In the genomic region with DNA sequence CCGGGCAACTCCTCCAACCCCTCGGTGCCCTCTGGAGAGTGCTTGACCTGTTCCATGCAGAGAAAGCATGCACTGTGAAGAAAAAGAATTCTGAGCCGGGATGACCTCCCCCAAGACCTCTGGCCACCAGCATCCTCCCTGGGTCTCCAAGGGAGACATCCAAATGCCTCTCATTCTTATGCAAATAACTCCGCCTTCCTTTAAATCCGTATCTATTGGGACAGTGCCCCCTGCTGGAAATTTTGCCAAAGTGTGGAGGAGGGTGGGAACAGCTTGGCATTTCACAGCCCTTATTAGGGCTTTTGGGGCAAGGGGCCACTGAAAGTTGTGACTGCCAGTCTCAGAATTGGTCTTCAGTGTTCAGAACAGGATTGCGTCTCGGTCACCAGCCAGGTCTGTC, we compare ENCODE assay signal across 9 mouse cellular contexts. TPM values are rescaled to one million over a fixed set of nuclear protein-coding genes. Genes with fewer than 3 reads are reported as not detected.
DNase-seq lines count a peak whose midpoint lies in the region; ATAC-seq and TF ChIP-seq lines count a peak whose summit lies in the region.
"Had no signal": no experiment of that assay in that cellular context is flagged by ENCODE, and none has a peak within 500 bp of the region (broad histone marks: within the 10 kb centered on the region; RNA-seq: fewer than 3 reads in every experiment).

No protein-coding gene starts in this region.

- no peak overlapping the region for H3K9ac ChIP-seq in midbrain, embryonic 11.5 days (ENCODE audit: low read length)
- H3K9ac ChIP-seq in midbrain, embryonic 13.5 days (replicated peaks), result no peak overlapping the region
- no peak overlapping the region for H3K9ac ChIP-seq in forebrain, embryonic 16.5 days (replicated peaks; ENCODE audit: low read depth, low read length)

- TF ChIP-seq CTCF in olfactory bulb, adult 2 months (IDR thresholded peaks at IDR 0.05; ENCODE audit: insufficient read depth, low read depth, low read length), result peak; percentile 30; the same call in 1 of the 2 replicates

- TF ChIP-seq POLR2A in olfactory bulb, adult 2 months (IDR thresholded peaks at IDR 0.05; ENCODE audit: insufficient read depth, low read depth, low read length), result no peak

- peaks cover 30% of the 10 kb centered on the region for H3K4me1 ChIP-seq in midbrain, embryonic 11.5 days (ENCODE audit: control insufficient read depth, insufficient read depth, low read length)
- peaks cover 54% of the 10 kb centered on the region for H3K4me1 ChIP-seq in midbrain, embryonic 13.5 days (replicated peaks)
- H3K4me1 ChIP-seq in forebrain, embryonic 16.5 days (replicated peaks; ENCODE audit: control insufficient read depth, insufficient read depth, low read length), result peaks cover 49% of the 10 kb centered on the region
- peaks cover 31% of the 10 kb centered on the region for H3K4me1 ChIP-seq in olfactory bulb, adult 2 months (ENCODE audit: control insufficient read depth, insufficient read depth, low read length)

- H3K4me2 ChIP-seq in midbrain, embryonic 11.5 days, result no peak overlapping the region
- H3K4me2 ChIP-seq in midbrain, embryonic 13.5 days (replicated peaks), result no peak overlapping the region
- no peak overlapping the region for H3K4me2 ChIP-seq in forebrain, embryonic 16.5 days (ENCODE audit: low read length)

- H3K9me3 ChIP-seq in midbrain, embryonic 11.5 days (ENCODE audit: control insufficient read depth, low read length), result no peaks in the 10 kb centered on the region
- no peaks in the 10 kb centered on the region for H3K9me3 ChIP-seq in midbrain, embryonic 13.5 days
- no peaks in the 10 kb centered on the region for H3K9me3 ChIP-seq in forebrain, embryonic 16.5 days (ENCODE audit: control insufficient read depth, low read length)

- WGBS in midbrain, embryonic 11.5 days, result 20% methylated on average over 7 of the region's 7 CpGs
- 21% methylated on average over 7 of the region's 7 CpGs for WGBS in midbrain, embryonic 13.5 days
- WGBS in forebrain, embryonic 16.5 days, result 26% methylated on average over 7 of the region's 7 CpGs
- WGBS in olfactory bulb, adult 2 months, result 37% methylated on average over 7 of the region's 7 CpGs

- H3K27me3 ChIP-seq in midbrain, embryonic 11.5 days (ENCODE audit: control insufficient read depth, insufficient read depth, low read length), result no peaks in the 10 kb centered on the region
- no peaks in the 10 kb centered on the region for H3K27me3 ChIP-seq in midbrain, embryonic 13.5 days
- no peaks in the 10 kb centered on the region for H3K27me3 ChIP-seq in forebrain, embryonic 16.5 days (replicated peaks; ENCODE audit: control insufficient read depth, insufficient read depth, low read length)

- ATAC-seq in CD4-positive, CD25-positive, alpha-beta regulatory T cell, adult 4 months, result no peak
- no peak for ATAC-seq in midbrain, embryonic 11.5 days (ENCODE audit: low FRiP score)
- no peak for ATAC-seq in midbrain, embryonic 13.5 days
- no peak for ATAC-seq in forebrain, embryonic 16.5 days

- no peak overlapping the region for H3K4me3 ChIP-seq in midbrain, embryonic 11.5 days (ENCODE audit: low read depth, low read length)
- H3K4me3 ChIP-seq in midbrain, embryonic 13.5 days (replicated peaks), result no peak overlapping the region
- no peak overlapping the region for H3K4me3 ChIP-seq in forebrain, embryonic 16.5 days (replicated peaks; ENCODE audit: low read length)
- no peak overlapping the region for H3K4me3 ChIP-seq in olfactory bulb, adult 2 months (ENCODE audit: insufficient read depth, low read depth, low read length)

- 0 out of 2 replicates have a peak, but pooled peaks cover 3% of the 10 kb centered on the region for H3K36me3 ChIP-seq in midbrain, embryonic 11.5 days (ENCODE audit: control insufficient read depth, insufficient read depth, low read length)
- H3K36me3 ChIP-seq in midbrain, embryonic 13.5 days, result peaks cover 39% of the 10 kb centered on the region
- H3K36me3 ChIP-seq in forebrain, embryonic 16.5 days (ENCODE audit: control insufficient read depth, insufficient read depth), result peaks cover 18% of the 10 kb centered on the region

- H3K27ac ChIP-seq in midbrain, embryonic 11.5 days (ENCODE audit: low read depth, low read length), result no peak overlapping the region
- H3K27ac ChIP-seq in midbrain, embryonic 13.5 days, result no peak overlapping the region
- peak overlapping the region; percentile 42; the same call in 1 of the 2 replicates for H3K27ac ChIP-seq in forebrain, embryonic 16.5 days (ENCODE audit: low read length)
- H3K27ac ChIP-seq in olfactory bulb, adult 2 months (ENCODE audit: insufficient read depth, low read depth, low read length), result no peak overlapping the region

- DNase-seq in CD4-positive, CD25-positive, alpha-beta regulatory T cell, adult 2 months (ENCODE audit: low read depth, low spot score), result peak; percentile 45
- DNase-seq in midbrain, embryonic 11.5 days (ENCODE audit: low spot score, missing footprints), result peak; percentile 97
- DNase-seq in c-Kit-positive CD71-positive TER-119-negative erythroid progenitor cells, embryonic 14.5 days (ENCODE audit: low read depth), result peak; percentile 8
- peak; percentile 55 to 60 for DNase-seq in layer of hippocampus, postnatal 14 days (ENCODE audit: low spot score in 2 of 2)

RNA-seq across cellular contexts. Expression of gene Igfbpl1, which starts 11.2 kb away (rescaled TPM):
- not detected for polyA plus RNA-seq in CD4-positive, CD25-positive, alpha-beta regulatory T cell, adult 4 months (2017; shearing (Covaris generic))
- polyA plus RNA-seq in midbrain, embryonic 11.5 days (2014; fragmentation: Nextera tagmentation; extraction: Ambion mirVana), result 55.9 and 57.5 TPM in 2 replicates
- polyA plus RNA-seq in midbrain, embryonic 13.5 days (2015; fragmentation: Nextera tagmentation; extraction: Ambion mirVana), result 69.9 and 83.3 TPM in 2 replicates
- polyA plus RNA-seq in forebrain, embryonic 16.5 days (2015; fragmentation: Nextera tagmentation; extraction: Ambion mirVana), result 94.2 and 109 TPM in 2 replicates
- 10 to 100 TPM; 37.1 to 43.7 TPM for total RNA-seq in layer of hippocampus, postnatal 14 days (2021)
- not detected in 2 replicates for polyA plus RNA-seq in olfactory bulb, adult 2 months (2012; ENCODE audit: insufficient read depth, insufficient read length, low replicate concordance, missing spikeins)
- polyA plus RNA-seq: lung, embryonic 16.5 days had no signal

RNA-seq across cellular contexts. Expression of gene Aldh1b1, which starts 16.7 kb away (rescaled TPM):
- 10 to 100 TPM in 1 of 2 experiments, 1 to 10 TPM in 1; 4.3 to 10.2 TPM for polyA plus RNA-seq in CD4-positive, CD25-positive, alpha-beta regulatory T cell, adult 4 months (2017; shearing (Covaris generic))
- polyA plus RNA-seq in midbrain, embryonic 11.5 days (2014; fragmentation: Nextera tagmentation; extraction: Ambion mirVana), result 3.1 TPM in 2 replicates
- 15.8 and 17.6 TPM in 2 replicates for polyA plus RNA-seq in midbrain, embryonic 13.5 days (2015; fragmentation: Nextera tagmentation; extraction: Ambion mirVana)
- polyA plus RNA-seq in forebrain, embryonic 16.5 days (2015; fragmentation: Nextera tagmentation; extraction: Ambion mirVana), result 30.9 and 31.8 TPM in 2 replicates
- 10 to 100 TPM; 11.0 to 16.0 TPM for total RNA-seq in layer of hippocampus, postnatal 14 days (2021)
- not detected in 2 replicates for polyA plus RNA-seq in olfactory bulb, adult 2 months (2012; ENCODE audit: insufficient read depth, insufficient read length, low replicate concordance, missing spikeins)

RNA-seq across cellular contexts. Expression of gene Stra6l, which starts 32.9 kb away (rescaled TPM):
- polyA plus RNA-seq in CD4-positive, CD25-positive, alpha-beta regulatory T cell, adult 4 months (2017; shearing (Covaris generic)), result under 1 TPM in 1 of 2 experiments, not detected in 1; 0.27 TPM
- polyA plus RNA-seq in midbrain, embryonic 11.5 days (2014; fragmentation: Nextera tagmentation; extraction: Ambion mirVana), result 0.11 and 0.59 TPM in 2 replicates
- 1.1 and 1.2 TPM in 2 replicates for polyA plus RNA-seq in midbrain, embryonic 13.5 days (2015; fragmentation: Nextera tagmentation; extraction: Ambion mirVana)
- 1.6 TPM in 2 replicates for polyA plus RNA-seq in forebrain, embryonic 16.5 days (2015; fragmentation: Nextera tagmentation; extraction: Ambion mirVana)
- not detected for total RNA-seq in layer of hippocampus, postnatal 14 days (2021)
- not detected in 2 replicates for polyA plus RNA-seq in olfactory bulb, adult 2 months (2012; ENCODE audit: insufficient read depth, insufficient read length, low replicate concordance, missing spikeins)

Comparison
In these comparisons a context has a peak if more than half of its experiments do, and no peak if none do; other contexts are left out.
1. DNase-seq: peak in every context shown above with its lines; median percentile 97 in midbrain, embryonic 11.5 days; 58 in layer of hippocampus, postnatal 14 days; 45 in CD4-positive, CD25-positive, alpha-beta regulatory T cell, adult 2 months; 8 in c-Kit-positive CD71-positive TER-119-negative erythroid progenitor cells, embryonic 14.5 days.
2. RNA of gene Igfbpl1, which starts 11.2 kb away (polyA plus RNA-seq): 94.2 to 109 TPM in forebrain, embryonic 16.5 days, 69.9 to 83.3 TPM in midbrain, embryonic 13.5 days and 55.9 to 57.5 TPM in midbrain, embryonic 11.5 days; not detected in CD4-positive, CD25-positive, alpha-beta regulatory T cell, adult 4 months and not detected in olfactory bulb, adult 2 months; every median in the first group is over 10 times any median in the second.